Mouse (Mus musculus) v-Abl transformed pro-B cells (cell line): Measurements from ENCODE around the gene Irf2bp2.

Experiments used
- in situ Hi-C, 2 experiments: fragments of 400-800 bp; cut with MboI; formaldehyde crosslinking; loops; one replicate each; pipeline ENCODE4 v1.15.1; 2025; ENCODE audit not compliant: unreplicated experiment in 2 of 2

The Irf2bp2 gene

GRCm38 (mm10) chr8:126593889-126594480 is at the start of gene Irf2bp2:
TSS of gene Irf2bp2 (minus strand) at chr8:126593986.
- in situ Hi-C loops: loop anchor here in 1 of 2 experiments (5.0 kb wide), 1 partner anchor 253 kb away; no protein-coding TSS in a partner anchor

GRCm38 (mm10) chr8:126642665-126643064 is 48.9 kb upstream of the Irf2bp2 start:
- in situ Hi-C loops: no loop called here

- in situ Hi-C loops: no loop called here
These were observed 47.9 kb upstream of the Irf2bp2 start for GRCm38 (mm10) chr8:126641568-126642295.

- in situ Hi-C loops: no loop called here
These were observed 45.4 kb upstream of the Irf2bp2 start for GRCm38 (mm10) chr8:126639161-126639560.

GRCm38 (mm10) chr8:126638027-126638426 is 44.2 kb upstream of the Irf2bp2 start:
- in situ Hi-C loops: no loop called here

- in situ Hi-C loops: no loop called here
These were observed 40.8 kb upstream of the Irf2bp2 start for GRCm38 (mm10) chr8:126634541-126635048.

- in situ Hi-C loops: no loop called here
These were observed 34.8 kb upstream of the Irf2bp2 start for GRCm38 (mm10) chr8:126628616-126629015.

- in situ Hi-C loops: no loop called here
These were observed 32.6 kb upstream of the Irf2bp2 start for GRCm38 (mm10) chr8:126626415-126626814.

GRCm38 (mm10) chr8:126622111-126622795 is 28.5 kb upstream of the Irf2bp2 start:
- in situ Hi-C loops: no loop called here

- in situ Hi-C loops: no loop called here
These were observed 26.9 kb upstream of the Irf2bp2 start for GRCm38 (mm10) chr8:126620721-126621120.

GRCm38 (mm10) chr8:126619487-126619886 is 25.7 kb upstream of the Irf2bp2 start:
- in situ Hi-C loops: loop anchor here in 1 of 2 experiments (5.0 kb wide), 1 partner anchor 33 kb away; no protein-coding TSS in a partner anchor

- in situ Hi-C loops: loop anchor here in 1 of 2 experiments (5.0 kb wide), 1 partner anchor 35 kb away; no protein-coding TSS in a partner anchor
These were observed 23.9 kb upstream of the Irf2bp2 start for GRCm38 (mm10) chr8:126617665-126618064.

- in situ Hi-C loops: loop anchor here in 1 of 2 experiments (5.0 kb wide), 1 partner anchor 36 kb away; no protein-coding TSS in a partner anchor
These were observed 22.9 kb upstream of the Irf2bp2 start for GRCm38 (mm10) chr8:126616736-126617135.

- in situ Hi-C loops: loop anchor here in 1 of 2 experiments (5.0 kb wide), 1 partner anchor 37 kb away; no protein-coding TSS in a partner anchor
These were observed 22.0 kb upstream of the Irf2bp2 start for GRCm38 (mm10) chr8:126615765-126616164.

GRCm38 (mm10) chr8:126614740-126615132 is 20.9 kb upstream of the Irf2bp2 start:
- in situ Hi-C loops: loop anchor here in 1 of 2 experiments (5.0 kb wide), 1 partner anchor 38 kb away; no protein-coding TSS in a partner anchor

- in situ Hi-C loops: no loop called here
These were observed 20.4 kb upstream of the Irf2bp2 start for GRCm38 (mm10) chr8:126614062-126614739.

GRCm38 (mm10) chr8:126613143-126613542 is 19.4 kb upstream of the Irf2bp2 start:
- in situ Hi-C loops: no loop called here

- in situ Hi-C loops: no loop called here
These were observed 19.0 kb upstream of the Irf2bp2 start for GRCm38 (mm10) chr8:126612739-126613138.

- in situ Hi-C loops: no loop called here
These were observed 16.9 kb upstream of the Irf2bp2 start for GRCm38 (mm10) chr8:126610713-126611112.

- in situ Hi-C loops: no loop called here
These were observed 15.9 kb upstream of the Irf2bp2 start for GRCm38 (mm10) chr8:126609556-126610263.
